Mouse (Mus musculus) left cerebral cortex, adult 2 months (tissue): Measurements from ENCODE around the gene Foxj2. TPM values are rescaled to one million over a fixed set of nuclear protein-coding genes. Genes with fewer than 3 reads are reported as not detected.

Experiments
- DNase-seq, 2 experiments: peaks; one replicate each; pipeline ENCODE4 v3.0.0; 2021 to 2022; ENCODE audit warnings: low spot score in 2 of 2, mixed read lengths in 1 of 2; ENCODE audit errors: extremely low spot score in 1 of 2
- H3K27ac ChIP-seq: fragments of 200-600 bp; 2 replicates; pipeline ENCODE4 v1.8.1; 2022
- H3K4me3 ChIP-seq: fragments of 200-600 bp; 2 replicates; pipeline ENCODE4 v1.8.1; 2022
- CTCF ChIP-seq: fragments of 200-600 bp; IDR thresholded peaks from 2 replicates; pipeline ENCODE4 v1.8.1; 2022; ENCODE audit warnings: antibody characterized with exemption, mild to moderate bottlenecking, moderate library complexity
- intact Hi-C: fragments of 180-260 bp; cut with DNase I; formaldehyde crosslinking; loops from one replicate; pipeline ENCODE4 v1.15.1; 2025
- microRNA-seq, 2 experiments: library from miRNA; unstranded; fragments of <30 nt; microRNA quantifications; one replicate each; pipeline ENCODE4 v1.2.0; 2021
- total RNA-seq, 2 experiments: library from RNA; stranded (reverse); gene quantifications; 2 replicates each; pipeline ENCODE4 v1.2.3; 2021

Foxj2 gene
- total RNA-seq, 2 experiments from 2014 or later, result 28.4 to 29.2 TPM

GRCm38 (mm10) chr6:122879781-122880505 lies 60.2 kb downstream of the Foxj2 start:
- Histone ChIP-seq H3K4me3 (no peak overlapping the region), H3K27ac (no peak overlapping the region)
- TF ChIP-seq CTCF, result no peak
- intact Hi-C loops, result loop anchor here (5.0 to 10.0 kb wide), 3 partner anchors 148 to 1525 kb away; no protein-coding TSS in a partner anchor
- no peak for DNase-seq

- no peak overlapping the region for H3K27ac ChIP-seq
- intact Hi-C loops, result loop anchor here (5.0 to 10.0 kb wide), 3 partner anchors 149 to 1524 kb away; no protein-coding TSS in a partner anchor
These were observed 61.6 kb downstream of the Foxj2 start for GRCm38 (mm10) chr6:122881287-122881686.

DNA sequence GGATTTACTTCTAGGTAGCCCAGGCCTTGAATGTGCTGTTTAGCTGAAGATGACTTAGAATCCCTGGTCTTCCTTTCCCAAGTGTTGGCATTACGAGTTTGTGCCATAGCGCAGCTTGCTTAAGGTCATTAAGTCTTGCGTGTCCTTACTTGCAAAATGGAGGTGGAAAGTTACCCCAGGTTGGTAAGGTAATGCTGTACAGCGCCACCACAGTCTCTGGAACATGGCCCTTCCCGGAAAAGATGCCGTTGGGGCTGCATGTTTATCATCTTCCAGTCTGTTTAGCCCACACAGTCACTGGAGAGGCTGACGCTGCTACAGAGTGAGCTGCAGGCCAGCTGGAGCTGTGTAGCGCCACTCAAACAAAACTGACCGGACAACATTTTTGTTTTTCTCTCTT lies 63.9 kb downstream of the Foxj2 start:
- intact Hi-C loops, result loop anchor here (5.0 to 10.0 kb wide), 3 partner anchors 151 to 1521 kb away; no protein-coding TSS in a partner anchor
- no peak for DNase-seq
- no peak for TF ChIP-seq CTCF
- Histone ChIP-seq H3K4me3 (no peak overlapping the region), H3K27ac (no peak overlapping the region)

More at GRCm38 (mm10) chr6:122881287-122881686, 61.6 kb downstream of the Foxj2 start:
- no peak for DNase-seq
- no peak for TF ChIP-seq CTCF
- no peak overlapping the region for H3K4me3 ChIP-seq

GRCm38 (mm10) chr6:122889599-122889998 lies 69.9 kb downstream of the Foxj2 start:
- intact Hi-C loops, result loop anchor here (10.0 kb wide), 1 partner anchor 1515 kb away; no protein-coding TSS in a partner anchor
- DNase-seq, result no peak
- no peak overlapping the region for H3K4me3 ChIP-seq

GRCm38 (mm10) chr6:122892442-122893049 lies 72.8 kb downstream of the Foxj2 start:
- H3K27ac ChIP-seq, result no peak overlapping the region

More at GRCm38 (mm10) chr6:122889599-122889998, 69.9 kb downstream of the Foxj2 start:
- H3K27ac ChIP-seq, result no peak overlapping the region
- no peak for TF ChIP-seq CTCF

More at GRCm38 (mm10) chr6:122892442-122893049, 72.8 kb downstream of the Foxj2 start:
- H3K4me3 ChIP-seq, result no peak overlapping the region
- TF ChIP-seq CTCF, result peak; percentile 87
- peak; percentile 56 to 71 for DNase-seq
- intact Hi-C loops, result loop anchor here (1.0 to 10.0 kb wide), 4 partner anchors 295 to 1482 kb away; no protein-coding TSS in a partner anchor

Small RNA genes within 50 kb of the gene (microRNA-seq; reads per million reads assigned to microRNA genes)
- gene Mir7231, result 0.73 to 1.2 reads per million in 2 experiments

Other genes starting within 250 kb of the Foxj2 start
- gene Apobec1, start 217.5 kb upstream of the Foxj2 start, total RNA-seq, result 1 to 10 TPM; 1.3 to 1.9 TPM
- gene Gdf3, start 209.8 kb upstream of the Foxj2 start, total RNA-seq, result not detected
- not detected for gene Dppa3, start 193.5 kb upstream of the Foxj2 start, total RNA-seq
- not detected for gene Nanog, start 112.4 kb upstream of the Foxj2 start, total RNA-seq
- 100 to 1,000 TPM; 111 to 128 TPM for gene Slc2a3, start 18.3 kb upstream of the Foxj2 start, total RNA-seq
- gene C3ar1, start 36.2 kb downstream of the Foxj2 start, total RNA-seq, result under 1 TPM; 0.47 to 0.75 TPM
- 100 to 1,000 TPM; 171 to 192 TPM for gene Necap1, start 54.6 kb downstream of the Foxj2 start, total RNA-seq
- under 1 TPM; 0.58 to 0.86 TPM for gene Clec4a1, start 101.9 kb downstream of the Foxj2 start, total RNA-seq
- gene Clec4a3, start 132.6 kb downstream of the Foxj2 start, total RNA-seq, result 1 to 10 TPM; 1.5 to 2.0 TPM
- not detected for gene Clec4a4, start 170.5 kb downstream of the Foxj2 start, total RNA-seq
- gene Clec4b1, start 230.0 kb downstream of the Foxj2 start, total RNA-seq, result not detected